Mouse (Mus musculus) myocyte (in vitro differentiated cells): ENCODE data around the gene Tmem94.

Experiments
- CEBPB ChIP-seq: IDR thresholded peaks from 2 replicates; pipeline ENCODE4 v1.6.1; 2011; ENCODE audit warnings: mild to moderate bottlenecking, moderate library complexity; ENCODE audit not compliant: poor library complexity, insufficient read depth, severe bottlenecking
- E2F4 ChIP-seq: IDR thresholded peaks from one replicate; pipeline ENCODE4 v1.6.1; 2011; ENCODE audit warnings: mild to moderate bottlenecking, control low read depth, moderate library complexity; ENCODE audit not compliant: insufficient read depth
- MAX ChIP-seq: IDR thresholded peaks from one replicate; pipeline ENCODE4 v1.6.1; 2011; ENCODE audit warnings: low read depth, mild to moderate bottlenecking, control low read depth
- MYOD1 ChIP-seq, 3 experiments: IDR thresholded peaks; one replicate each; pipeline ENCODE4 v1.6.1; 2011; ENCODE audit warnings: control low read depth in 2 of 3, low read depth in 2 of 3, mild to moderate bottlenecking in 2 of 3, moderate library complexity in 1 of 3; ENCODE audit not compliant: insufficient read length in 2 of 3, control insufficient read depth in 1 of 3
- MYOG ChIP-seq, 3 experiments: IDR thresholded peaks; one replicate each; pipeline ENCODE4 v1.6.1; 2011; ENCODE audit warnings: control low read depth in 2 of 3, low read depth in 2 of 3, mild to moderate bottlenecking in 2 of 3; ENCODE audit not compliant: insufficient read length in 2 of 3, control insufficient read depth in 1 of 3, insufficient read depth in 1 of 3
- POLR2A ChIP-seq: IDR thresholded peaks from one replicate; pipeline ENCODE4 v1.6.1; 2011; ENCODE audit warnings: low read depth, mild to moderate bottlenecking, control low read depth, moderate library complexity; ENCODE audit not compliant: insufficient read length
- POLR2AphosphoS2 ChIP-seq: IDR thresholded peaks from one replicate; pipeline ENCODE4 v1.6.1; 2011; ENCODE audit warnings: low read depth, control low read depth; ENCODE audit not compliant: insufficient read length
- REST ChIP-seq: IDR thresholded peaks from one replicate; pipeline ENCODE4 v1.6.1; 2011; ENCODE audit warnings: mild to moderate bottlenecking, control low read depth, moderate library complexity; ENCODE audit not compliant: insufficient read depth, insufficient read length
- SRF ChIP-seq: IDR thresholded peaks from one replicate; pipeline ENCODE4 v1.6.1; 2011; ENCODE audit warnings: low read depth; ENCODE audit not compliant: control insufficient read depth, insufficient read length
- TCF12 ChIP-seq: IDR thresholded peaks from one replicate; pipeline ENCODE4 v1.6.1; 2011; ENCODE audit warnings: mild to moderate bottlenecking, control low read depth; ENCODE audit not compliant: poor library complexity, insufficient read depth, severe bottlenecking
- TCF3 ChIP-seq: IDR thresholded peaks from one replicate; pipeline ENCODE4 v1.6.1; 2011; ENCODE audit warnings: low read depth, control low read depth; ENCODE audit not compliant: insufficient read length
- USF1 ChIP-seq: IDR thresholded peaks from one replicate; pipeline ENCODE4 v1.6.1; 2011; ENCODE audit warnings: low read depth, mild to moderate bottlenecking, control low read depth, moderate library complexity

DNA sequence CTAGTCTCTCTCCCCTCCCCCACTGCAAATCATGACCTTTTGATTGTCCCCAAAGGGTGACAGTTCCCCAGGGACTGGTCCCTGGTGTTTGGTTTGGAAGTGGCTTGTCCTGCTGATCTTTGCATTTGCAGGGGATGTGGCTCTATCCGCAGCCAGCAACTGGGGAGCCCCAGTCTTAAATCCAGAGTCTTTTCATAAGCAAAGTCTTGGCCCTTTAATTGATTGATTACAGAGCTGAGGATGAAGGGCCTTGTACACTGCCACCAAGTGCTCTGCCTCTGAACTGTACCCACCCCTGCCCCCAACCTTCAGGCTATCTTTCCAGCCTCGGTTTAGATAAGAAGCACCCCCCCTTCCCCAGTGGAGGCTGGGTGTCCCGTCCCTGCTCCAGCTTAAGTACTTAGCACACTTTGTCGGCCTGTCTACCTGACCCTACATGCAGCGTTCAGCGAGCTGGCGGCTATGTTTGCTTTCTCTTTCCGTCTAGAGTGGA is 67.8 kb downstream of the Tmem94 start:
- TF ChIP-seq TCF3 (no peak), POLR2AphosphoS2 (no peak), MYOG (IDR thresholded peaks at IDR 0.05; ENCODE audit: control insufficient read depth in 1 of 3, insufficient read depth in 1 of 3, insufficient read length in 2 of 3, low read depth in 2 of 3) (no peak), REST (no peak), USF1 (no peak), MAX (no peak), E2F4 (no peak), POLR2A (no peak), TCF12 (no peak), SRF (no peak), MYOD1 (IDR thresholded peaks at IDR 0.05; ENCODE audit: control insufficient read depth in 1 of 3, insufficient read length in 2 of 3, low read depth in 2 of 3) (no peak), CEBPB (no peak)
